Mouse (Mus musculus): ENCODE measurements around the gene Sirt5. TPM values are rescaled to one million over a fixed set of nuclear protein-coding genes. Genes with fewer than 3 reads are reported as not detected.

Gene Sirt5
- polyA plus RNA-seq, 1 experiment = 14.8 TPM

DNA sequence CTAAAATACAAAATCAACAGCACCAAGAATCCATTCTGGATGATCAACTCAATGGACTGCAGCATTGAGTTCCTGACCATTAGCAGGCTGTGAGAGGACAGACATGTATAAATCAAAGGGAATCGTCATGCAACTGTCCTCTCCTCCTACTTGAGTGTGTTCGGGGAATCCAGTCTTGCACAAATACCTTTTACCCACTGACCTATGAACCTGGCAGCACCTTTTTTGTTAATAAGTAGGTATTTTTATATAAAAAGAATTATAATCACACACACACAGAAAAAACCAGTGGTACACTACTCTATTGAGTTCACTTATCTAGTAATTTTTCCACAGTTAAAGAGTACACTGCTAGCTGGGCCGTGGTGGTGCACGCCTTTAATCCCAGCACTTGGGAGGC is 78.4 kb downstream of the Sirt5 start:
- H3K27ac ChIP-seq (ENCODE audit: insufficient read depth, low read depth, low read length) = peak overlapping the region; percentile 45; the same call in 1 of the 2 replicates
- no peaks in the 10 kb centered on the region for H3K36me3 ChIP-seq (ENCODE audit: control insufficient read depth, insufficient read depth, low read length)
- DNase-seq = peak; percentile 66
- peaks cover 20% of the 10 kb centered on the region; the same call in 1 of the 2 replicates for H3K4me1 ChIP-seq (ENCODE audit: control insufficient read depth, insufficient read depth, low read length)
- TF ChIP-seq CTCF (conservative IDR thresholded peaks at IDR 0.05; ENCODE audit: insufficient read depth, insufficient read length, low read depth, low read length) (no peak), POLR2A (IDR thresholded peaks at IDR 0.05; ENCODE audit: low read depth, low read length) (no peak)
- WGBS = 66% methylated on average over 4 of the region's 4 CpGs
- no peaks in the 10 kb centered on the region for H3K27me3 ChIP-seq (replicated peaks; ENCODE audit: control insufficient read depth, insufficient read depth, low read length)
- no peak overlapping the region for H3K4me3 ChIP-seq (ENCODE audit: insufficient read depth, low read depth, low read length)

DNA sequence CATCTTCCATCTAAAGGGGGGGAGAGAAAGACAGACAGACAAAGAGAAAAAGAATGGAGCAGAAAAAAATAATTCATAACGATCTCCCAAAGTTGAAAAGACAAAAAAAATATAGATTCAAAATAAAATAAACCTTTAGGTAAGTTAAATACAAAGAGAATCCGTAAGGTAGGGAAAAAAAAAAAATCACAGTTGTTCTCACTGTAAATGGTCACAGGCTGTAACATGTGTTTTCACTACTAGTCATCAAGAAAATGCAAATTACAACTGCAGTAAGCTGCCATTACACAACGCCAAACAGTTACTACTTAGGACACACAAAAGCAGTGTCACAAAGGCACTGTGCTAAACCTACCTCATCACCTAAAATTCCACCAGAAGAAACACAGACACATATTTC is 79.4 kb downstream of the Sirt5 start:
- 85% methylated on average over 3 of the region's 3 CpGs for WGBS
- peaks cover 20% of the 10 kb centered on the region; the same call in 1 of the 2 replicates for H3K4me1 ChIP-seq (ENCODE audit: control insufficient read depth, insufficient read depth, low read length)
- no peaks in the 10 kb centered on the region for H3K27me3 ChIP-seq (replicated peaks; ENCODE audit: control insufficient read depth, insufficient read depth, low read length)
- no peaks in the 10 kb centered on the region for H3K36me3 ChIP-seq (ENCODE audit: control insufficient read depth, insufficient read depth, low read length)
- no peak overlapping the region for H3K4me3 ChIP-seq (ENCODE audit: insufficient read depth, low read depth, low read length)
- H3K27ac ChIP-seq (ENCODE audit: insufficient read depth, low read depth, low read length) = no peak overlapping the region
- no peak for DNase-seq
- TF ChIP-seq CTCF (conservative IDR thresholded peaks at IDR 0.05; ENCODE audit: insufficient read depth, insufficient read length, low read depth, low read length) (no peak), POLR2A (IDR thresholded peaks at IDR 0.05; ENCODE audit: low read depth, low read length) (no peak)

Other genes starting within 250 kb of the Sirt5 start
- gene Tbc1d7, start 194.0 kb upstream of the Sirt5 start, polyA plus RNA-seq (2012; rRNA removed) = 26.3 and 33.7 TPM in 2 replicates
- 1.6 and 2.0 TPM in 2 replicates for gene Gfod1, start 61.3 kb upstream of the Sirt5 start, polyA plus RNA-seq (2012; rRNA removed)
- 42.8 and 46.0 TPM in 2 replicates for gene Nol7, start 32.9 kb downstream of the Sirt5 start, polyA plus RNA-seq (2012; rRNA removed)
- 11.4 and 15.4 TPM in 2 replicates for gene Ranbp9, start 115.8 kb downstream of the Sirt5 start, polyA plus RNA-seq (2012; rRNA removed)
- gene Mcur1, start 194.7 kb downstream of the Sirt5 start, polyA plus RNA-seq (2012; rRNA removed) = 87.2 and 91.7 TPM in 2 replicates